Mouse (Mus musculus) G1E (cell line): ENCODE measurements around the gene Ppp1r12b.

Experiments used
- CTCF ChIP-seq: IDR thresholded peaks from 2 replicates; pipeline ENCODE4 v1.5.1; 2012; ENCODE audit warnings: low read depth, low read length, inconsistent platforms, mixed read lengths
- GATA1 ChIP-seq: IDR thresholded peaks from 2 replicates; pipeline ENCODE4 v1.6.1; 2012; ENCODE audit warnings: borderline replicate concordance, low read length, inconsistent platforms, mixed read lengths
- GATA2 ChIP-seq: IDR thresholded peaks from 2 replicates; pipeline ENCODE4 v1.6.1; 2012; ENCODE audit warnings: low read depth, low read length, inconsistent platforms, borderline replicate concordance

DNA sequence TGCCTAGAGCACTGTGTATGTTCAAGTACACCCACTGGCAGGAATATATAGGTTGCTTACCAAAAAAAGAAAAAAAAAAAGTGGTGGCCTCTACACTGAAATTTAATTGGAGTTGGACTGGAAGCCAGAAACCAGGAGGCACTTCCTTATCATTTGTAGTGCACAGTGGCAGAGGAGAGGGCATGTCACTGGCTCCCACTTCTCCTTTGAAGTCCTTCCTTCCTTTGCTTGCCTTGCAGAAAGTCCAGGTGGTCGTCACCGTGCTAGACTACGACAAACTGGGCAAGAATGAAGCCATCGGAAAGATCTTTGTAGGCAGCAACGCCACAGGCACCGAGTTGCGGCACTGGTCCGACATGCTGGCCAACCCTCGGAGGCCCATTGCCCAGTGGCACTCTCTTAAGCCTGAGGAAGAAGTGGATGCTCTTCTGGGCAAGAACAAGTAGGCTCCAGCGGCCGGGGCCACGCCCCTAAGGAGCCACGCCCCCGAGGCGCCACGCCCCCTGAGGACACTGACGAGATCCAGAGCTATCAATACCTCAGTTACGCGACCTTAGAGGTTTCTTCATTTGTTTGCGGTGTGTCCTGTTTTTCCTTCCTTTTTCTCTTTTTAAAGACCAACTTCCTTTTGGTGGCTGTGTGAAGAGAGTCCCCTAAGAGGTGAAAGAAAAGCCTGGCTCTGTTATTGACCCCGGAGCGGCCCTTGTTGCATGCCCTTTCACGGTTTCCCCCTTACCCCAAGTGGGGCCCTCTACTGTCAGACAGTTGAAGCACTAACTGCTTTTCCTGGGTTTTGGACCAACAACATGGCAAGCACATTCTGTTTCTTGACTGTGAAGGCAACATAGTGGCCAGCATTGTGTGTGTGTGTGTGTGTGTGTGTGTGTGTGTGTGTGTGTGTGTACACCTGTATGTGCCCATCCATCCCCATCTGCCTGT, 208.2 kb downstream of the Ppp1r12b start:
- TF ChIP-seq CTCF: no peak
- no peak for TF ChIP-seq GATA1
- no peak for TF ChIP-seq GATA2
